8 mouse cellular contexts compared by ENCODE assay signal in the genomic region with DNA sequence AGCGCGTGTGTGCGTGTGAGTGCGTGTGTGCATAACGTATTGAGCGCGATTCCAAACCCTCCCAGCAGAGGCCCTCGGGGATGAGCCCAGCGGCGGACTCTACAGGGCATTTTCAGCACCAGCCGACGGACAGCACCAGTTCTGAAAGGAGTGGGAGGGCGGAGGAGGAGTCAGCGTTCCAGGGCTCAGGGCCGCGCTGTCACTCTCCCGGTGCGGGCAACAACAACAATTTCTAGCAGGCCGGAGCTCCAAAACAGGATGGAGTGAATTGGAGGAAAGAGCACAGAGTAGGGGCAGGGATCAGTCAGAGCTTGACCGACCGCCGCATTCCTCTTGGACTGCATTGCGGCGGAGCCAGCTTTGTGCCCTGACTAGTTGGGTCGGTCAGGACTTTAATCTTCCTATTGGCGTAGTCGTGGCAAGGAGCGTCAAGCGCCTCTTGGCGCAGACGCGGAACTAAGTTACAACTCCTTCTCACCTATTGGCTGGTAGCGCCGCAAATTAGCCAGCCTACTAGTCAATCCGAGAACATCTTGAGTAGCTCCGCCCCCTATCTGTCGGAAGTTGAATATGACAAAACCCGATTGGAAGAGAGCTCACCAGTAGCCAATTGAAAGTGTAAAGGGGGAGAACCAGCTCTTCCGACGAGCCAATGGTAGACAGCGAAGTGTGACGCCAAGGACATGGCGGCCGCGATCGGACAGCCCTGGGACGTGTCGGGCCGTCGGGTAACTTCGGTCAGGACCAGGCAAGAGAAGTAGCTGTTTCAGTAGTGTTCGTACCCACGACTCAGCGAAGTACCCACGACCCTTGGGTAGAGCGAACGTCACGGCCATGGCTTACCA. TPM values are rescaled to one million over a fixed set of nuclear protein-coding genes. Genes with fewer than 3 reads are reported as not detected.
DNase-seq lines count a peak whose midpoint lies in the region; ATAC-seq and TF ChIP-seq lines count a peak whose summit lies in the region.

Yif1a (plus strand) TSS at position 655 of the 845 bp plus-strand sequence.

- peak; percentile 60 for TF ChIP-seq CTCF in gastrocnemius, adult 2 months (IDR thresholded peaks at IDR 0.05)
- peak; percentile 68 for TF ChIP-seq CTCF in hindbrain, postnatal 0 days (IDR thresholded peaks at IDR 0.05; ENCODE audit: low read depth)
- peak; percentile 50 for TF ChIP-seq CTCF in left cerebral cortex, adult 2 months (IDR thresholded peaks at IDR 0.05)

- peak within 1 kb of the TSS; percentile 95 for H3K27ac ChIP-seq in gastrocnemius, adult 2 months
- peak within 1 kb of the TSS; percentile 68 for H3K27ac ChIP-seq in hindbrain, postnatal 0 days
- H3K27ac ChIP-seq in left cerebral cortex, adult 2 months = peak within 1 kb of the TSS; percentile 90

- H3K36me3 ChIP-seq in hindbrain, postnatal 0 days (ENCODE audit: insufficient read depth, low read length) = peaks cover 13% of the 10 kb centered on the region; the same call in 1 of the 2 replicates

- peak; percentile 88 for ATAC-seq in common myeloid progenitor, adult 5-6 weeks (replicated peaks; ENCODE audit: low read depth, poor library complexity, severe bottlenecking)
- ATAC-seq in hindbrain, postnatal 0 days = peak; percentile 92
- ATAC-seq in megakaryocyte, adult 5-6 weeks (ENCODE audit: poor library complexity, severe bottlenecking) = peak; percentile 91

- no peaks in the 10 kb centered on the region for H3K27me3 ChIP-seq in hindbrain, postnatal 0 days (ENCODE audit: insufficient read depth, low read length)

- H3K4me3 ChIP-seq in gastrocnemius, adult 2 months = peak within 1 kb of the TSS; percentile 86
- peak within 1 kb of the TSS; percentile 72 for H3K4me3 ChIP-seq in hindbrain, postnatal 0 days (ENCODE audit: low read length)
- peak within 1 kb of the TSS; percentile 69 for H3K4me3 ChIP-seq in left cerebral cortex, adult 2 months

- WGBS in hindbrain, postnatal 0 days = under 1% methylated on average over 58 of the region's 58 CpGs

- peak within 1 kb of the TSS; percentile 64 for H3K4me2 ChIP-seq in hindbrain, postnatal 0 days (ENCODE audit: low read depth, low read length)

- no peaks in the 10 kb centered on the region for H3K9me3 ChIP-seq in hindbrain, postnatal 0 days (ENCODE audit: low read length)

- intact Hi-C loops in gastrocnemius, adult 2 months (cut with DNase I) = loop anchor here (5.0 kb wide), 1 partner anchor 46 kb away; the partner anchor contains the start of gene Brms1
- intact Hi-C loops in left cerebral cortex, adult 2 months (cut with DNase I) = loop anchor here (2.0 kb wide), 1 partner anchor 53 kb away; no protein-coding TSS in a partner anchor

- peak within 1 kb of the TSS; percentile 58 for H3K9ac ChIP-seq in hindbrain, postnatal 0 days (replicated peaks; ENCODE audit: low read length)

- DNase-seq in ZHBTc4 (ENCODE audit: low read depth, low spot score) = peak; percentile 99
- DNase-seq in gastrocnemius, adult 2 months = peak; percentile 93
- DNase-seq in hindbrain, postnatal 0 days (ENCODE audit: low spot score) = peak; percentile 99
- DNase-seq in left cerebral cortex, adult 2 months (ENCODE audit: extremely low spot score in 1 of 2, low spot score in 2 of 2) = peak; percentile 87 to 93
- DNase-seq in right cerebral cortex, adult 2 months (ENCODE audit: low spot score in 2 of 2) = peak; percentile 95 to 96
- peak; percentile 95 for DNase-seq in urinary bladder, postnatal 14 days (ENCODE audit: low spot score)

- peaks cover 13% of the 10 kb centered on the region; the same call in 1 of the 2 replicates for H3K4me1 ChIP-seq in hindbrain, postnatal 0 days (ENCODE audit: insufficient read depth, low read length)

RNA-seq across cellular contexts. Expression of gene Yif1a, which starts in this region (rescaled TPM):
- total RNA-seq in common myeloid progenitor, adult 5-6 weeks (2017) = 15.2 and 19.3 TPM in 2 replicates
- 10 to 100 TPM; 41.2 to 53.8 TPM for total RNA-seq in gastrocnemius, adult 2 months (2021)
- 59.7 and 69.0 TPM in 2 replicates for total RNA-seq in hindbrain, postnatal 0 days (2014; rRNA removed)
- polyA plus RNA-seq in hindbrain, postnatal 0 days (2015; fragmentation: Nextera tagmentation; extraction: Ambion mirVana) = 66.6 and 68.0 TPM in 2 replicates
- total RNA-seq in left cerebral cortex, adult 2 months (2021) = 10 to 100 TPM; 23.4 to 25.7 TPM
- 30.6 and 33.4 TPM in 2 replicates for total RNA-seq in megakaryocyte, adult 5-6 weeks (2015)
- total RNA-seq in megakaryocyte, adult 5-6 weeks (2017) = 8.5 and 14.1 TPM in 2 replicates

Comparison
In these comparisons a context has a peak if more than half of its experiments do, and no peak if none do; other contexts are left out.
1. Peak in every context shown above with its lines: DNase-seq, ATAC-seq, H3K4me3 ChIP-seq and H3K27ac ChIP-seq.